Mouse (Mus musculus) heart, adult 11 months (tissue): ENCODE measurements at regions not wholly inside any gene's neighbourhood (a gene's known extent, or its start where the extent isn't known, plus 50 kb on each side); places are given as distances from the start of the nearest gene placed in this dataset.

Source experiments
- DNase-seq: peaks from one replicate; pipeline ENCODE4 v3.0.0; 2022

DNA sequence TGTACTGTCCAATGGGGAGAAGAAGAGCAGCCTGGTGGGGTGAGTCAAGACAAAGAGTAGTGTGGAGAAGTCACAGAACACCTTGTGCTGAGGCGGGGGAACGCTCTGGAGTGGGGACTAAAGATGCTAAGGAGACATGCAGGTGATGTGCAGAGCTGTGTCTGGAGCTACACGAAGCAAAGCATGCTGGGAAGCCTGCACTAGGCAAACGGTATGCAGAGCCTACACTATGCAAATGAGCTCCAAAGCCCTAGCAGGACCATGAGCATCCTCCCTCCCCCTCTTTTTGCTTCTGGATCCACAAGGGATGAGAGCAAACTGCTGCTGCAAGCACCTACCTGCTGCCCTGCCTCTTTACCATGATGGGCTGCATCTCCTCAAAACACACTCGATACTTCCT, 73.1 kb upstream of the Zc3h12a start:
- no peak for DNase-seq

DNA sequence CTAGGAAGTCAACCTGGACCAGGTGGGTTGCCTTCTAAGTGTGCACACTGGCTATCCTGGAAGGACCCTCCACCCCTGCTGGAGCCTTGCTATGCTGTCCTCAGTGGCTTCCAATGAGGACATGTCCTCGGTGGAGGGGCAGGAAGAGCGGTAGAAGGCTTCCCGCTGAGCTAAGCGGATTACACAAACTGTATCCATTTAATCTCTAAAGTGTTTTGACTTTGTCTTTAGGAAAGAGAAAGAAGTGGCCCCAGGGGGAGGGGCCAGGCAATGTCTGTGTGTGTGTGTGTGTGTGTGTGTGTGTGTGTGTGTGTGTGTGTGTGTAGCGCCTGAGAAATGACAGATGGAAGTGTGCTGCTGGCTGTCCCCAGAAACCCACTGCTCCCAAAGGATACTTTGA, 71.6 kb upstream of the Zc3h12a start:
- DNase-seq, result no peak

DNA sequence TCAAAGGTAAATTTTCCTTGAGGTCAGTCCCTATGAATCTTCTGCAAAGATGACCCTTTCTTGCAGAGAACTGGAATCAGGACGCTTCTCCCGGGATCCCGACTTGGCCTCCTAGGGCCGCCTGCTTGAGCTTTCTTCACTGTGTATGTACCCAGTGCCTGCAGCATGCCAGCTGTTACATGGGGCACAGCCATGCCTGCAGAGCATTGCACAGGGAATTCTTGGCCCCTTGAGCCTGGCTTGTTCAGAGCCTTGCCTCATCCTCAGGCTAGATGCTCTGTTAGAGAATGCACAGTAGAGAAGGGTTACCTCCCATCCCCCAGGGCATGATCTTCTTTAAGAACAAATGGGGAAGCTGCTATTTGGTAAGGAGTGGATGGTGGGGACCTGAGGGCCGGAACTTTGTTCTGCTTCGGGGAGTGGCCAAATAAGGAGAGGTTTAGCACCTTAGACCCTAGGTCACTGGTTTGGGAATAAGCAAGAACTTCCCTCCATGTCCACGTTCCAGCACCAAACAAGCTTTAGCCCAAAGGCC, 68.3 kb upstream of the Zc3h12a start:
- DNase-seq, result no peak

DNA sequence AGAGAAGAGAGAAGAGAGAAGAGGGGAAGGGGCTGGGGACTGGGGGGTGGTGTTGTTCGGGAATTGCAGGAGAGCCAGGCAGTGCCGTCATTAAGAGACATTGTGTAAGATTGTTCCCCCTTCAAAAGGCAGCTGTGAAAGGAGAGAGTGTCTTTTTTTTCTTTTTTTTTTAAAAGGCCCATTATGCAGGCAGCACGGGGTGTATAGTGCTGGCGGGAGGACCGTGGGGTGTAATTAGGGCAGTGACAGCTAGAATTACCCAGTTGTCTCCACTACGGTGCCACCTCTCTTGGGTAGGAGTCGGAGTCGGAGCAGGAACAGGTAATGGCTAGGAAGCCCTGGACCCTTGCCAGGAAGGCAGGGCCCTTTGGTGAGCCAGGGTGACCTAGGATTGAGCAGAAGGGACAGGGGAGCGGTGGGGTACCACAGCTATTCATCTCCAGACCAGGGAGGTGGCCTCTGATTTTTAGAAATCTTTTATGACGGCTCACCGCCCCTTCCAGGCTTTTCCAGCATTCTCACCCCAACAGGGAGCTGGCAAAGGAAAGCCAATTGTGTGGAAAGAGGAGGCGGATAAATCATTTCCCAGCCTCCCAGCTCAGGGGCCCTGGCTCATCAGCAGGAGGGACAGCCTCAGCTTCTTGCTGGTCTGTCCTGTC, 67.2 kb upstream of the Zc3h12a start:
- no peak for DNase-seq

DNA sequence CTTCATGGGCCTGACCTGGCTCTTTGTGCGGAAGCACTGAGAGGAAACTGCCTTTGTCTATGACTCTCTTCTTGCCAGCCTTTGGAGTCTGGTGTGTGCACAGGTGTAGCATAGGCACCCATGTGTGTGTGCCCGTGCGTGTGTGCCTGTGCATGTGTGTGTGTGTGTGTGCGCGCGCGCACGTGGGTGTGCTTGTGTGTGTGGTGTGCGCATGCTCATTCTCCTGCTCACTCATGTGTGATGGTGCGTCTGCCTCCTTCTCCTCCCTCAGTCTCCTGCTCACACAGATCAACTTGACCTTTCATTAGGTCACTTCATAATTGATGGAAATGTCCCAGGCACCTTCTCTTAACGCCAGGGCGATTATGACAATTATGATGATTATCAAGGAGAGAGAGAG, 66.7 kb upstream of the Zc3h12a start:
- DNase-seq, result no peak

DNA sequence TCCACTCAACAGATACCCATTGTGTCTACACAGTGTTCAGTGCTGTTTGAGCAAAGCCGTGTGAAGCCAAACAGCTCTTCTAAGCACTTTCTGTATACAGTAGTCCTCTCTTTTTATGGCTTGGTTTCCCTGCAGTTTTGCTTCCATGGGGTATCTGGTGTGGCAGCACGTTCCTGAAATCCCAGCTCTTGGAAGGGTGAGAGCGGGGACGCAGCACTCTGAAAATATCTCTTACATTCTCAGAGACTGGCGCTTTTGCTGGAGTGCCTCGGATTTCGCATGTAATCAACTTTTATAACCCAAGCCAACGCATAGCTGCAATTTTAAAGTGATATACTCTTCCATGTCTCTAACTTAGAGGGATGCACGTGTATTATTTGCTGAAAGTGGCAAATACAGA, 64.0 kb upstream of the Zc3h12a start:
- DNase-seq, result no peak

DNA sequence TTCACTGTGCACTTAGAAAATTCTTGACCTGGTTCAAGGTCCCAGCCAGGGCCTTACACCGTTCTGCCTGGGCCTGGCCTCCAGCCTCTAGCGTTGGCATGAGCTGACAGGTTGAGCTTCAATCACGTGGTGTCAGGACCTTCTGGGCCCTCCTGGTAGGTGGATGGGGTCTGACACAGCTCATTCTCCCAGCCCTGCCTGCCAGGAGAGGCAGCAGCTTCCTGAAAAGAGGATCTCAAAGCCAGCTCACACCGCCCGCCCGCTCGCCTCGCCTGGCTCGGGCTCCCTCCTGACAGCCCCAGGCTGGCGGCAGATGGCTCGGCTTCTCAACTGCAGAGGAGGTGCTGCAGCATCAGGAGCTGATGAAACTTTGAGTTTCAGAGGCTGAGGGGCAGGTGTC, 63.4 kb upstream of the Zc3h12a start:
- no peak for DNase-seq

DNA sequence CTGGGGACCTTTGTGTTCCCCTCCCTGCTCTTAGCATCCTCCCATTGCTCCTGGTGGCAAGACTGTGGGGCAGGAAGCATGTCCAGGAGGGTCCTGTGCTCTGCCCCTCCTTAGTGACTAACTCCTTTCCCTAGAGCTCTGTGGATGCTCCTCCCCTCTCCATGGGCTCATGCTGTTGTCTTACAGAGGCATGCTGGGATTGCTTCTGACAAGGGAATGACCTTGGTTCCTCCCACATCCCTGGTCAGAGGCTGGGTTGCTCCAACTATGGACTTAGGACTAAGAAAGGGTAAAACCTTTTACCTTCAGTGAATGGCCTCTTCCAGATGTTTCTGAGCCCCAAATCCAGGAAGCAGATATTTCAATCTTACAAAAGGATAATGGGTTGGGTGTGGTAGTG, 62.3 kb upstream of the Zc3h12a start:
- no peak for DNase-seq

DNA sequence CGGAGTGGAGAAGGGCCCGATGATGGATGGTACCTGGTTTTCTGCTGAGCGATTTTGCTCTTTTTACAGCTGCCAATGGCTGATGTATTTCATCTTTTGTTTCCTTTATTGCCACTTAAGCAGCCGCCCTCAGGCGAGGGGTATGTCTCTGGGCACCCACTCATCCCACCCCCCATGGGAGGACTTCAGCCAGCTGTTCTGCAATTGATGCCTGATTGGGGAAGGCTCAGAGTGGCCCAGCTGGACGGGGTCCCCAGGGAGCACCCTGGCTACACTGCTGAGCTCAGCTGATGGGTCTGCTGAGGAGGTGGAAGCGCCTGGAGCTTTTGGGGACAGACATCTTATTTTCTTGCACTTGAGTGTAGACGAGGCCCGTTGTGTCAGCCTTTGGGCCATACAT, 58.6 kb upstream of the Zc3h12a start:
- no peak for DNase-seq

DNA sequence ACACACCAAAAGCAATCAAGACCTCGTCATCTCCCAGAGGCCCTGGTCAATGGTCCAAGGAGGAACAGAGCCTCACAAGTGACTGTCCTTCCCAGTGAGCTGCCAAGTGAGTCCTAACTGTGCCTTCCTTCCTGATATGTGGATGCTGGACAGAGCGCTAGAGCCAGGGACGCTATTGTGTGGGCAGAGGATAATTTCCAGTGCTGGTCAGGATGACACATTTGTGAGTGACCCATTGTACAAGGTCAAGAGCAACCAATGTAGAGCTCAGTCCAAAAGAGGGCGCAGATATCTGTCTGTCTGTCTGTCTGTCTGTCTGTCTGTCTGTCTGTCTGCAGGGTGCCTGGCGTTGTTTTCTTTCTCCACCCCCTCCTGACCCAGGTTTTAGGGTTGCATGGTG, 57.4 kb upstream of the Zc3h12a start:
- no peak for DNase-seq

DNA sequence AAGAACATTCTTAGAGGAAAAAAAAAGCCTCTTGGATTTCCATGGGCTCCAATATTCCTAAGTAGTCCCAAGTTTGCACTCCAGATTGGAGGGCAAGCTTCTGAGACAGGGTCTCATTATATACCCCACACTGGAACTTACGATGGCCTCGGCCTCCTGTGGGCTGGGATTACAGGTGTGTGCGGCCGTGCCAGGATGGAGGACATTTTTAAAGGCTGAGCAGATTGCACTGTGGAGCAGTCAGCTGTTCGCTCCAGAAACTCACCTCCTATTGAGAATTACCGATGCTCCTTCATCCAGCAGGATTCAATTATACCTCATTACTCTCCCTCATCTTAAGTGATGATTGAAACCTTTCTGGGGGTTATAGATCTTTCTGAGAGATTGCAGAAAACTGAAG, 53.3 kb upstream of the Zc3h12a start:
- no peak for DNase-seq

DNA sequence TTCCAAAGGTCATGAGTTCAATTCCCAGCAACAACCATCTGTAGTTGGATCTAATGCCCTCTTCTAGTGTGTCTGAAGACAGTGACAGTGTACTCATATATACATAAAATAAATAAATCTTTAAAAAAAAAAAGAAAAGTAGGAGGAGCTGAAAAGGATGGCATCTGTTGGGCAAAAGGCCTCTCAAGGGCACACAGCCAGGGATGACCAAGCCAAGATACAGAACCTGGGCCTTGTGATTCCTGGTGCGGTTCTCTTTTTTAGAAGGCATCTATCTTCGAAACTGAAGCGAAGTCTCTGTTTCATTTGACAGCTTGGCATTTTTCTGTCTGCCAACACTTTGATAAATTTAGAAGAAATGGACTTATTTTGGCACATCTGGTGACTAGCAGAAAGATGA, 50.9 kb upstream of the Zc3h12a start:
- DNase-seq, result no peak

DNA sequence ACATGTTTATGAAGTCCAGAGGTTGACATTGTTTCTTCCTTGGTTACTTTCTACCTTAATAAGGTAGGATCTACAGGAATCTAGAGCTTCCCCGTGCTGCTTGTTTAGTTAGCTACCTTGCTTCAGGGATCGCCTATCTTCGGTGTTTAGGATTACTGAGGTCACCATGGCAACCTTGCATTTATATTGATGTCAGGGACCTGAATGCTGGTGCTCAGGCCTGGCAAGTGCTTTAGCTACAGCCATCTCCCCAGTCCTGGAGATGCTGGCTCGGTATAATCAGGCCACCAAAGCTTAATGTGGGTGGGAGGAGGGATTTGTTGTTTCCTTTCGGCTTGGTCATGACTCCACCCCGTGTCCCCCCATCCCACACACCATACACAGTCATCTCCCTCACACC, 50.0 kb upstream of the Zc3h12a start:
- no peak for DNase-seq
